Mouse (Mus musculus) neural tube, embryonic 12.5 days (tissue): Measurements from ENCODE around the gene Slc10a7. TPM values are rescaled to one million over a fixed set of nuclear protein-coding genes. Genes with fewer than 3 reads are reported as not detected.

ENCODE experiments used
- ATAC-seq: fragments of 200-750 bp; cut with Nextera tagmentation; 2 replicates; pipeline ENCODE4 v1.8.0; 2017; ENCODE audit warnings: low read depth, mild to moderate bottlenecking, moderate TSS enrichment, moderate library complexity; ENCODE audit not compliant: low FRiP score
- H3K27ac ChIP-seq: fragments of 300-500 bp; sonication (generic); 2 replicates; pipeline ENCODE4 v1.5.1; 2016
- H3K27me3 ChIP-seq: fragments of 300-500 bp; sonication (generic); replicated peaks from 2 replicates; pipeline ENCODE4 v1.6.1; 2016; ENCODE audit warnings: mild to moderate bottlenecking
- H3K36me3 ChIP-seq: fragments of 300-500 bp; sonication (generic); 2 replicates; pipeline ENCODE4 v1.6.1; 2016; ENCODE audit warnings: mild to moderate bottlenecking
- H3K4me1 ChIP-seq: fragments of 300-500 bp; sonication (generic); 2 replicates; pipeline ENCODE4 v1.6.1; 2016
- H3K4me2 ChIP-seq: fragments of 300-500 bp; sonication (generic); replicated peaks from 2 replicates; pipeline ENCODE4 v1.6.1; 2016; ENCODE audit warnings: mild to moderate bottlenecking
- H3K4me3 ChIP-seq: fragments of 300-500 bp; sonication (generic); 2 replicates; pipeline ENCODE4 v1.5.1; 2016
- H3K9ac ChIP-seq: fragments of 300-500 bp; sonication (generic); 2 replicates; pipeline ENCODE4 v1.6.1; 2016; ENCODE audit warnings: mild to moderate bottlenecking
- H3K9me3 ChIP-seq: fragments of 300-500 bp; sonication (generic); 2 replicates; pipeline ENCODE4 v1.6.1; 2016; ENCODE audit warnings: mild to moderate bottlenecking
- WGBS: fragments of 180-500 bp; shearing (Covaris S2); methylation state at CpG from one replicate; pipeline ENCODE4 v1.1.7; 2016; 5-methylcytosine and 5-hydroxymethylcytosine counted together
- polyA plus RNA-seq: library from polyadenylated mRNA; unstranded; fragments of >200 nt; fragmentation: Nextera tagmentation; extraction: Ambion mirVana; gene quantifications from 2 replicates; pipeline ENCODE4 v1.2.1, GENCODE M21; 2016

The Slc10a7 gene
- polyA plus RNA-seq, 1 experiment from 2014 or later = 12.9 TPM

GRCm38 (mm10) chr8:78655351-78656045 is 146.4 kb downstream of the Slc10a7 start:
- no peak for ATAC-seq
- no peak overlapping the region for H3K9ac ChIP-seq
- 39% methylated on average over 1 of the region's 1 CpGs for WGBS

GRCm38 (mm10) chr8:78656700-78657370 is 147.7 kb downstream of the Slc10a7 start:
- H3K4me3 ChIP-seq = no peak overlapping the region
- H3K4me1 ChIP-seq = 0 out of 2 replicates have a peak, but pooled peaks cover 4% of the 10 kb centered on the region
- ATAC-seq = no peak
- H3K9me3 ChIP-seq = no peaks in the 10 kb centered on the region
- H3K9ac ChIP-seq = no peak overlapping the region
- no peak overlapping the region for H3K4me2 ChIP-seq
- H3K36me3 ChIP-seq = no peaks in the 10 kb centered on the region
- 88% methylated on average over 10 of the region's 10 CpGs for WGBS
- no peaks in the 10 kb centered on the region for H3K27me3 ChIP-seq
- no peak overlapping the region for H3K27ac ChIP-seq

More at GRCm38 (mm10) chr8:78655351-78656045, 146.4 kb downstream of the Slc10a7 start:
- Histone ChIP-seq H3K27ac (no peak overlapping the region), H3K27me3 (no peaks in the 10 kb centered on the region), H3K4me2 (no peak overlapping the region), H3K4me3 (no peak overlapping the region), H3K36me3 (no peaks in the 10 kb centered on the region), H3K4me1 (0 out of 2 replicates have a peak, but pooled peaks cover 4% of the 10 kb centered on the region), H3K9me3 (no peaks in the 10 kb centered on the region)

GRCm38 (mm10) chr8:78658172-78658571 is 149.0 kb downstream of the Slc10a7 start:
- no peak for ATAC-seq
- no peak overlapping the region for H3K4me3 ChIP-seq
- no peaks in the 10 kb centered on the region for H3K36me3 ChIP-seq
- no peak overlapping the region for H3K27ac ChIP-seq
- 78% methylated on average over 5 of the region's 5 CpGs for WGBS
- H3K9ac ChIP-seq = no peak overlapping the region
- no peaks in the 10 kb centered on the region for H3K27me3 ChIP-seq
- H3K4me1 ChIP-seq = no peaks in the 10 kb centered on the region
- H3K9me3 ChIP-seq = no peaks in the 10 kb centered on the region
- no peak overlapping the region for H3K4me2 ChIP-seq

- H3K9me3 ChIP-seq = no peaks in the 10 kb centered on the region
- no peak overlapping the region for H3K9ac ChIP-seq
- no peak overlapping the region for H3K27ac ChIP-seq
- no peaks in the 10 kb centered on the region for H3K36me3 ChIP-seq
- H3K27me3 ChIP-seq = no peaks in the 10 kb centered on the region
- H3K4me2 ChIP-seq = no peak overlapping the region
- H3K4me1 ChIP-seq = no peaks in the 10 kb centered on the region
- WGBS = 94% methylated on average over 3 of the region's 3 CpGs
- no peak for ATAC-seq
- H3K4me3 ChIP-seq = no peak overlapping the region
These were observed 150.6 kb downstream of the Slc10a7 start for GRCm38 (mm10) chr8:78659617-78660187.

- H3K27ac ChIP-seq = no peak overlapping the region
- H3K4me2 ChIP-seq = no peak overlapping the region
- no peaks in the 10 kb centered on the region for H3K4me1 ChIP-seq
- no peaks in the 10 kb centered on the region for H3K9me3 ChIP-seq
- H3K9ac ChIP-seq = no peak overlapping the region
- no peaks in the 10 kb centered on the region for H3K27me3 ChIP-seq
- 89% methylated on average over 12 of the region's 12 CpGs for WGBS
- no peaks in the 10 kb centered on the region for H3K36me3 ChIP-seq
- no peak for ATAC-seq
- no peak overlapping the region for H3K4me3 ChIP-seq
These were observed 155.3 kb downstream of the Slc10a7 start for GRCm38 (mm10) chr8:78664306-78664940.

- H3K4me3 ChIP-seq = no peak overlapping the region
- no peaks in the 10 kb centered on the region; the same call in 1 of the 2 replicates for H3K36me3 ChIP-seq
- no peaks in the 10 kb centered on the region for H3K27me3 ChIP-seq
- no peaks in the 10 kb centered on the region for H3K4me1 ChIP-seq
- H3K9ac ChIP-seq = no peak overlapping the region
- H3K9me3 ChIP-seq = no peaks in the 10 kb centered on the region
- H3K27ac ChIP-seq = no peak overlapping the region
- 81% methylated on average over 5 of the region's 5 CpGs for WGBS
- H3K4me2 ChIP-seq = no peak overlapping the region
- ATAC-seq = no peak
These were observed 158.3 kb downstream of the Slc10a7 start for GRCm38 (mm10) chr8:78667399-78667798.

GRCm38 (mm10) chr8:78668206-78668605 is 159.1 kb downstream of the Slc10a7 start:
- H3K27me3 ChIP-seq = no peaks in the 10 kb centered on the region
- no peak overlapping the region for H3K27ac ChIP-seq
- H3K9ac ChIP-seq = no peak overlapping the region
- no peak for ATAC-seq
- no peaks in the 10 kb centered on the region for H3K4me1 ChIP-seq
- H3K9me3 ChIP-seq = no peaks in the 10 kb centered on the region
- WGBS = 76% methylated on average over 5 of the region's 5 CpGs
- no peaks in the 10 kb centered on the region; the same call in 1 of the 2 replicates for H3K36me3 ChIP-seq
- H3K4me2 ChIP-seq = no peak overlapping the region
- H3K4me3 ChIP-seq = no peak overlapping the region

- no peak overlapping the region for H3K4me2 ChIP-seq
- no peak for ATAC-seq
- 92% methylated on average over 7 of the region's 7 CpGs for WGBS
- no peaks in the 10 kb centered on the region; the same call in 1 of the 2 replicates for H3K36me3 ChIP-seq
- no peaks in the 10 kb centered on the region for H3K9me3 ChIP-seq
- no peak overlapping the region for H3K9ac ChIP-seq
- H3K4me3 ChIP-seq = no peak overlapping the region
- no peaks in the 10 kb centered on the region for H3K4me1 ChIP-seq
- H3K27ac ChIP-seq = no peak overlapping the region
- H3K27me3 ChIP-seq = no peaks in the 10 kb centered on the region
These were observed 161.1 kb downstream of the Slc10a7 start for GRCm38 (mm10) chr8:78670241-78670640.

- ATAC-seq = no peak
- Histone ChIP-seq H3K4me1 (no peaks in the 10 kb centered on the region), H3K4me3 (no peak overlapping the region), H3K36me3 (peaks cover 5% of the 10 kb centered on the region; the same call in 1 of the 2 replicates), H3K4me2 (no peak overlapping the region), H3K27ac (no peak overlapping the region), H3K27me3 (no peaks in the 10 kb centered on the region), H3K9ac (no peak overlapping the region), H3K9me3 (0 out of 2 replicates have a peak, but pooled peaks cover 7% of the 10 kb centered on the region)
- WGBS = 74% methylated on average over 10 of the region's 10 CpGs
These were observed 169.5 kb downstream of the Slc10a7 start for GRCm38 (mm10) chr8:78678541-78679219.

- Histone ChIP-seq H3K4me1 (peaks cover 10% of the 10 kb centered on the region; the same call in 1 of the 2 replicates), H3K4me2 (no peak overlapping the region), H3K9ac (no peak overlapping the region), H3K36me3 (no peaks in the 10 kb centered on the region), H3K27ac (no peak overlapping the region), H3K27me3 (no peaks in the 10 kb centered on the region), H3K4me3 (no peak overlapping the region), H3K9me3 (no peaks in the 10 kb centered on the region)
- WGBS = 39% methylated on average over 10 of the region's 10 CpGs
- ATAC-seq = peak; percentile 69
These were observed 181.6 kb downstream of the Slc10a7 start for GRCm38 (mm10) chr8:78690795-78691194.

- no peak overlapping the region for H3K4me2 ChIP-seq
- no peaks in the 10 kb centered on the region for H3K9me3 ChIP-seq
- no peak for ATAC-seq
- H3K9ac ChIP-seq = no peak overlapping the region
- H3K36me3 ChIP-seq = peaks cover 19% of the 10 kb centered on the region
- no peak overlapping the region for H3K27ac ChIP-seq
- H3K4me1 ChIP-seq = no peaks in the 10 kb centered on the region
- no peaks in the 10 kb centered on the region for H3K27me3 ChIP-seq
- 95% methylated on average over 14 of the region's 14 CpGs for WGBS
- H3K4me3 ChIP-seq = no peak overlapping the region
These were observed 189.2 kb downstream of the Slc10a7 start for GRCm38 (mm10) chr8:78698331-78698741.
